8 mouse cellular contexts compared by ENCODE assay signal in the genomic region with DNA sequence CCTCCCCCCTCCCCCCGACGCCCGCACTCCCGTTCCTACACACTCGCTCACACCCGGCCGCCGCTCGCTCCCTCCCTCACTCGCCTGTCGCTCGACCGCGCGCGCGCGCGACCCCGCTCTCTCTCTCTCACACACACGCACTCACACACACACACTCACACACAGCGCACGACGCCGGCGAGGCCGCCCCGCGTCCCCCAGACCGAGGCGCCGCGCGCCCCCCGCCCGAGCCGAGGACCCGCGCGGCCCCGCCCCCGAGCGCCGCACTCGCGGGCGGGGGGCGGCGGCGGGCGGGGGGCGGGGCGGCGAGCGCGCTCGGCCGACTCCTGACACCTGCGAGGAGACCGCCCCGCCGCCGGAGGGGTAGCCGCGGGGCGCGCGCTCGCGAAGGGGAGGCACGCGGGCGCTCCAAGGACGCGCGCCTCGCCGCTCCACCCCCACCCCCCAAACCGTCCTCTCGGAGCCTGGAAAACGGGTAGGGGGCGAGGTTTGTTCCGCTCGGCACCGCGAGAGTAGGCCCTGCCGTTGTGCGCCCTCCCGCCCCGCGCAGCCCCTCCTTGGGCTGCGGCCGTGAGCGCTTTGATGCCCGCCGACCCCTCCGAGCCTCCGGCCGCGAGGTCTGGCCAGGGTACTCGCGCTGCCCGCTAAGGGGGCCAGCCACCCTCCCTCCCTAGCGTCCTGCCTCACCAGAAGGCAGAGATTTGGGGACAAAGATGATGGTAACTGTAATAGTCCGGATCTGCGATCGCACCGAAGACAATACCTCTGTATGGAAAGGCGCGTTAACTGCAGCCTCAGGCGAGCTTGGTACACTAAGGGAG. TPM values are rescaled to one million over a fixed set of nuclear protein-coding genes. Genes with fewer than 3 reads are reported as not detected.
DNase-seq lines count a peak whose midpoint lies in the region; ATAC-seq lines count a peak whose summit lies in the region.

No protein-coding gene starts in this region.

- H3K27ac ChIP-seq in heart, embryonic 11.5 days (ENCODE audit: low read depth, low read length): no peak overlapping the region
- H3K27ac ChIP-seq in stomach, embryonic 15.5 days: peak overlapping the region; percentile 51

- ATAC-seq in heart, embryonic 11.5 days (replicated peaks; ENCODE audit: insufficient number of reproducible peaks, low FRiP score, low TSS enrichment): peak; percentile 60
- ATAC-seq in frontal cortex, adult (ENCODE audit: low TSS enrichment): peak; percentile 56
- peak; percentile 73 for ATAC-seq in stomach, embryonic 15.5 days (ENCODE audit: insufficient read depth, low FRiP score, low read depth)
- no peak for ATAC-seq in erythroid progenitor cell, adult 5-6 weeks (replicated peaks; ENCODE audit: low FRiP score, poor library complexity, severe bottlenecking)

- H3K36me3 ChIP-seq in heart, embryonic 11.5 days (ENCODE audit: control insufficient read depth, insufficient read depth, low read length): no peaks in the 10 kb centered on the region
- no peaks in the 10 kb centered on the region for H3K36me3 ChIP-seq in megakaryocyte, embryonic 14.5 days (replicated peaks; ENCODE audit: low read length)
- no peaks in the 10 kb centered on the region for H3K36me3 ChIP-seq in stomach, embryonic 15.5 days

- peak overlapping the region; percentile 78 for H3K4me2 ChIP-seq in heart, embryonic 11.5 days
- H3K4me2 ChIP-seq in stomach, embryonic 15.5 days: peak overlapping the region; percentile 78

- peak overlapping the region; percentile 76 for H3K9ac ChIP-seq in heart, embryonic 11.5 days (ENCODE audit: low read depth, low read length)
- peak overlapping the region; percentile 37; the same call in 1 of the 2 replicates for H3K9ac ChIP-seq in stomach, embryonic 15.5 days

- peaks cover 12% of the 10 kb centered on the region; the same call in 1 of the 2 replicates for H3K27me3 ChIP-seq in heart, embryonic 11.5 days (ENCODE audit: control insufficient read depth, insufficient read depth, low read length)
- H3K27me3 ChIP-seq in megakaryocyte, embryonic 14.5 days (replicated peaks): peaks cover 88% of the 10 kb centered on the region
- H3K27me3 ChIP-seq in stomach, embryonic 15.5 days (replicated peaks): no peaks in the 10 kb centered on the region

- no peaks in the 10 kb centered on the region; the same call in 1 of the 2 replicates for H3K4me1 ChIP-seq in heart, embryonic 11.5 days (ENCODE audit: control insufficient read depth, insufficient read depth, low read length)
- peaks cover 20% of the 10 kb centered on the region for H3K4me1 ChIP-seq in megakaryocyte, embryonic 14.5 days
- peaks cover 4% of the 10 kb centered on the region; the same call in 1 of the 2 replicates for H3K4me1 ChIP-seq in stomach, embryonic 15.5 days

- no peak for DNase-seq in heart, postnatal 36 days
- DNase-seq in brain, embryonic 18.5 days (ENCODE audit: low read depth, low spot score): peak; percentile 88
- peak; percentile 24 for DNase-seq in left cerebral cortex, adult 11 months (ENCODE audit: low spot score)

- peak overlapping the region; percentile 75 for H3K4me3 ChIP-seq in heart, embryonic 11.5 days (ENCODE audit: low read depth, low read length)
- H3K4me3 ChIP-seq in megakaryocyte, embryonic 14.5 days (replicated peaks): peak overlapping the region; percentile 91
- H3K4me3 ChIP-seq in stomach, embryonic 15.5 days (replicated peaks): peak overlapping the region; percentile 72

- no peaks in the 10 kb centered on the region for H3K9me3 ChIP-seq in heart, embryonic 11.5 days (replicated peaks; ENCODE audit: control insufficient read depth, low read length)
- peaks cover 5% of the 10 kb centered on the region; the same call in 1 of the 2 replicates for H3K9me3 ChIP-seq in megakaryocyte, embryonic 14.5 days
- H3K9me3 ChIP-seq in stomach, embryonic 15.5 days: no peaks in the 10 kb centered on the region

- intact Hi-C loops in heart, postnatal 36 days (cut with DNase I): no loop called here

- 1% methylated on average over 71 of the region's 111 CpGs for WGBS in heart, embryonic 11.5 days (ENCODE audit: insufficient replicate concordance)
- WGBS in stomach, embryonic 15.5 days: 2% methylated on average over 66 of the region's 111 CpGs

RNA-seq across cellular contexts. Expression of gene Rimklb, which starts 12.1 kb away (rescaled TPM):
- 8.7 and 10.9 TPM in 2 replicates for polyA plus RNA-seq in heart, embryonic 11.5 days (2014; fragmentation: Nextera tagmentation; extraction: Ambion mirVana)
- total RNA-seq in heart, postnatal 36 days (2021): under 1 TPM in 1 of 2 experiments, not detected in 1; 0.72 TPM
- polyA plus RNA-seq in megakaryocyte, embryonic 14.5 days (2012; ENCODE audit: insufficient read depth, low replicate concordance): not detected in 2 replicates
- polyA plus RNA-seq in stomach, embryonic 15.5 days (2015; fragmentation: Nextera tagmentation; extraction: Ambion mirVana): 8.4 and 11.0 TPM in 2 replicates
- total RNA-seq in erythroid progenitor cell, adult 5-6 weeks (2015; ENCODE audit: low replicate concordance): not detected in 2 replicates
- not detected in 2 replicates for total RNA-seq in erythroid progenitor cell, adult 5-6 weeks (2017; ENCODE audit: low replicate concordance)

RNA-seq across cellular contexts. Expression of gene Mfap5, which starts 19.1 kb away (rescaled TPM):
- polyA plus RNA-seq in heart, embryonic 11.5 days (2014; fragmentation: Nextera tagmentation; extraction: Ambion mirVana): 5.4 and 5.9 TPM in 2 replicates
- total RNA-seq in heart, postnatal 36 days (2021): 10 to 100 TPM; 41.3 to 43.4 TPM
- not detected in 2 replicates for polyA plus RNA-seq in megakaryocyte, embryonic 14.5 days (2012; ENCODE audit: insufficient read depth, low replicate concordance)
- polyA plus RNA-seq in stomach, embryonic 15.5 days (2015; fragmentation: Nextera tagmentation; extraction: Ambion mirVana): 41.8 and 50.3 TPM in 2 replicates
- not detected in 2 replicates for total RNA-seq in erythroid progenitor cell, adult 5-6 weeks (2015; ENCODE audit: low replicate concordance)
- total RNA-seq in erythroid progenitor cell, adult 5-6 weeks (2017; ENCODE audit: low replicate concordance): not detected in 2 replicates

Comparison
In these comparisons a context has a peak if more than half of its experiments do, and no peak if none do; other contexts are left out.
1. DNase-seq: peak in brain, embryonic 18.5 days (single experiment) and left cerebral cortex, adult 11 months (single experiment); none in heart, postnatal 36 days (0 of 2).
2. Peak in every context shown above with its lines, with median percentiles within 50 percentile points of each other: H3K4me3 ChIP-seq.